Mouse (Mus musculus) kidney, adult 8-10 months (tissue): ENCODE measurements around the gene Ttc26.

ENCODE experiments used
- DNase-seq, 2 experiments: peaks; one replicate each; pipeline ENCODE4 v3.0.0; 2022

Gene Ttc26

DNA sequence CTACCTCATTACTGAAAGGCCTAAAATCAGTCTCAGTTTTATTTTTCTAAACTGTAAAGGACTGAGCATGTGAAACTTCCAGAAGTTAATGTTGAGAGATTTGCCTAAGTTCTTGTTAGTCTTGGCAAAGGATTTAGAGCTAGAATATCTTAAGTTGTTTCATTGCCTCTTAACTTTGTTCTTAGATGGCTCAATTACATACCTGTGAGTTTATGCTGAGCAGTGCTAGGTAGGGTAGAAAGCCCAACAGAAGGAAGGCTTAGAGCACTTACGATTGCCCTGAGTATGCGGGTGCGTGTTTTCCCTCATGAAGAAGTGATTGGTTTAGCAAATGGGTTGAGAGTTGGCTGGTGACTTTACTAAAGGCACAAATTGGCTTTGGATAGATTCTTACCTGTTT, 76.8 kb downstream of the Ttc26 start:
- DNase-seq = no peak

DNA sequence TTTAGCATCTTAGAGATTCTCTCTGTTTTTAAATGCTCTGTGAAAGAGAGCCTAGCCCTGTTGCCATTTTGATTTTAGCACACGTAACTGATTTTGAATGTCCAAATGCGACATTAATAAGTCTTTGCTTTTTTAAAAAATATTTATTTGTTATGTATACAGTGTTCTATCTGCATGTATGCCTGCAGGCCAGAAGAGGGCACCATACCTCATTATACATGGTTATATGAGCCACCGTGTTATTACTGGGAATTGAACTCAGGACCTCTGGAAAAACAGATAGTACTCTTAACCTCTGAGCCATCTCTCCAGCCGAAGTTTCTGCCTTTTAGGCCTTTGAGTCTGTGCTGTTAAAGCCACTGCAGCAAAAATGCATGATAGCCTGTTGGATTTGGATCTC, 88.3 kb downstream of the Ttc26 start:
- DNase-seq = no peak
